ENCODE assay signal across 18 mouse cellular contexts in genomic region chr2:121244099-121244498, GRCm38 (mm10). TPM values are rescaled to one million over a fixed set of nuclear protein-coding genes. Genes with fewer than 3 reads are reported as not detected.
"Had no signal": no experiment of that assay in that cellular context is flagged by ENCODE, and none has a peak within 500 bp of the region (broad histone marks: within the 10 kb centered on the region; RNA-seq: fewer than 3 reads in every experiment).

No protein-coding gene starts in this region.

- H3K27ac ChIP-seq: liver, embryonic 13.5 days; midbrain, embryonic 12.5 days; midbrain, embryonic 15.5 days; neural tube, embryonic 12.5 days; neural tube, embryonic 15.5 days; stomach, postnatal 0 days had no signal

- H3K4me3 ChIP-seq: liver, embryonic 13.5 days; midbrain, embryonic 12.5 days; midbrain, embryonic 15.5 days; neural tube, embryonic 12.5 days; neural tube, embryonic 15.5 days had no signal

- H3K4me1 ChIP-seq: liver, embryonic 13.5 days; midbrain, embryonic 12.5 days; midbrain, embryonic 15.5 days; neural tube, embryonic 12.5 days; neural tube, embryonic 15.5 days had no signal

- DNase-seq: kidney, adult 18-20 months; kidney, adult 9 months; kidney, postnatal 14 days; liver, embryonic 13.5 days; lung, adult 2 months; lung, postnatal 14 days; lung, postnatal 4 days; right cerebral cortex, postnatal 14 days; right cerebral cortex, postnatal 4 days; thymus, adult 2 months; thymus, postnatal 14 days; thymus, postnatal 4 days had no signal

RNA-seq across cellular contexts. Expression of gene Map1a, which starts 45.3 kb away (rescaled TPM):
- total RNA-seq: megakaryocyte-erythroid progenitor cell, adult 5-6 weeks had no signal
